Mouse (Mus musculus): ENCODE measurements around the gene Mcam.

Mcam gene

DNA sequence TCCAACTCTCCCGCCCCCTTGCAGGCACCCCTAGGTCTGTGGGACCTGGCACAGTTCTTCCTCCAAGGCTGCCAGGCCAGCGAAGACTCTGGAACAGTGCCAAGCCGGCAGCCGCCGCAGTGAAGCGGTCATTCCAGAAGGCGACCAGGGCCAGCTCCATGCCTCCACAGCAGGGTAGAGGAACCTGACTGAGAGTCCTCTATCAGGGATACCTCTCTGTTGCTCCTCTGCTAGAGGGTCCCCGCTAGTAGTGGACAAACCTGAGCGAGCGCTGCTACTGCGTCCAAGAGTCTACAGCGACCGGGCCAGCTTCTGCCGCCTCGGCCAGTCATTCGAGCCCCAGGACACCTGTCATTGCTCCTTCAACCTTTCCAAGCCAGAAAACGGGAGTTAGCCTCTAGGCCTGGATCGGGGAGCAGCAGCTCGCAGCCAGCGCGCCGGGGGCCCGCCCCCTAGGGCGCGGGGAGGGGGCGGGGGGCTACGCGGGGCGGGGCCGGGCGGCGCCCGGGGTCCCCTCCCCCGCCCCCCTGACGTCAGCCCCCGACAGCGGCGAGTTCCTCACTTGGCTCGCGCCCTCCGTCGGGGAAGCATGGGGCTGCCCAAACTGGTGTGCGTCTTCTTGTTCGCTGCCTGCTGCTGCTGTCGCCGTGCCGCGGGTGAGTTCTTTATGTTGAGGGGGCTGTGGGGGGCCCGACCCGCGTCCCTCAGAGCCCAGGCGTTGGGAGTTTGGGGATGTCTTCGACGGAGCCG, at the start of gene Mcam:
Gene Mcam, plus strand, starts transcription at position 369 of the 750 bp plus-strand sequence.
- DNase-seq, result peak; percentile 88

DNA sequence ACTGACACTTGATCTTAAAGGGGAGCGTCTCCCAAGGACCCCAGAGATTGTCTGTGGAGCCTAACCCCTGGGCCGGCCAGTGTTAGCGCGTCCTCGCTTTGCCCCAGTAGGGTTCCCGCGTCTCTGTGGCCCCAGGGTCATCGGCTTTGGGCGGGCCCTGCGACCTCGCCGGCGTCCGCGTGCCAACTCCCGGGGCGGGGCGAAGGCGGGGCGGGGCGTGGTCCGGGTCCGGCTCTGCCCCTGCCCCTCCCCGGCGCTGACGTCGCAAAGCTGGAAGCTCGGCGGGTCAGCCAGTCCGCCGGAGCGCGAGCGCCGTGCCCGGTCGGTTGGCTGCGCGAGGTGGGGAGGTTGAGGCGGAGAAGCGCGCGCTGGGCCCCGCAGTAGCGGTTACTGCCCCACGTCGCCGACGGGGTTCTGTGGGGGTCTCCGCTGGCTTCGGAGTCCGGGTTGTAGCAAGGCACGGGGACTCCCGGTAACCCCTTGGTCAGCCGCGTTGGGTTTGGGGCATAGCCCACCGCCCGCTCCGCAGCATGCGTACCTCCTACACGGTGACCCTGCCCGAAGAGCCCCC, 49.5 kb upstream of the Mcam start:
- peak; percentile 94 for DNase-seq

DNA sequence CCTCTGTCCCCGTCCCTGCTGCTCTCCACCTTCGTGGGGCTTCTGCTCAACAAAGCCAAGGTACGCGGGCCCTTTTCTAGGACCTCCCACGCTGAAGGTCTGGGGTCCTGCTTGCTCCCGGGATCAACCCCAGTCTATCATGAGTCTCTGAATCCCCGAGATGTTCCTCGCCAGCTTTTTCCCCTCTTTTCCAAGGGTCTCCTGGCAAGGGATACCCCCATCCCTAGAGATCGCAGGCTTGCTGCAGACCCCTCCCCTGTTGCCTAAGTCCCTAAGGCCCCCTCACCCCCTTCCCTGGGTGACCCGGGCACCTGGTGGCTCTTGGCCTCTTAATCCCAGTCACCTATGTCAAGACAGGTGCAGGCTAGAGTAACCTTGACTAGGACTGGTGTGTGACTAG, 49.0 kb upstream of the Mcam start:
- DNase-seq, result peak; percentile 81

DNA sequence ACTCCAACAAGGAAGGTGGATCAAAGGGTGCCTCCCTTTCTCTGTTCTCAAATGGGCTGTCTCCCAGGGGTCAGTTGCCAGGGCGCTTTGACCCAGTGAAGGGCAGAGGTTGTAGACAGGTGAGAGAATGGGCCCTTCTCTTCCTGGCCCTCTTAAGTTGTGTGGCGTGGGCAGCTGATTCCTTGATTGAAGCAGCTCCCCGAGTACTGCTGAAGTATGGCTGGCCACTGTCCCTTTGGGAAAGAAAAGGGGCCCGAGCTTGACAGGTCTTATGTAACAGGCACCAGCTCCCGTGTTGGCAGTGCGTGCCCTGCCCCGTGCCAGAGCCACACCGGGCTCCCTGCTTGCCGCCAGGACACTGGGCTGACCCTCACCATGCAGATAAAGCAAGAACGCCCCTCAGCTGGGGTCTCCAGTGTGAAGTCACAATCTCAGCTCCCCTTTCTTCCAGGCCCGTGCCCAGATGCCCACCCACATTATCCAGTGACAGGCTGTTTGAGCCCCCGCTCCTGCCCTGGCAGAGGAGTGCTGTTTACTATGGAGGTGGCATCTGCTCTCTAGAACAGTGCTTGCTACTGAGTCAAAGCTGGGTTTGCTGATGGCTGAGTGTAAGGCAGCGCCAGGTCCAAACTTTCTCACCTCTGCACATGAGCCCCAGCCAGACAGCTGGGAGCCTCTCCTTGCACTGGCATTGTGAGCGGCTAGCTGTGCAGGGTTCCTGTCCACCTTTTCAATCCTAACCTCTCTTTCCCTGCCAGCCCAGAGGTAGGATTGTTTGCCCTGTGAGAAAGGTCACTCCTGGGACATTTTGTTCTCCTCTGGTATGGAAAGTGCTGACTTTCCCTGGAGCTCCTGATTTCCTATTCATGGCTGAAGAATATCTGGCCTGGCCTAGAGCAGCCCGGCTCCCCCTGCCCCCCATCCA, 48.3 kb upstream of the Mcam start:
- peak; percentile 97 for DNase-seq

DNA sequence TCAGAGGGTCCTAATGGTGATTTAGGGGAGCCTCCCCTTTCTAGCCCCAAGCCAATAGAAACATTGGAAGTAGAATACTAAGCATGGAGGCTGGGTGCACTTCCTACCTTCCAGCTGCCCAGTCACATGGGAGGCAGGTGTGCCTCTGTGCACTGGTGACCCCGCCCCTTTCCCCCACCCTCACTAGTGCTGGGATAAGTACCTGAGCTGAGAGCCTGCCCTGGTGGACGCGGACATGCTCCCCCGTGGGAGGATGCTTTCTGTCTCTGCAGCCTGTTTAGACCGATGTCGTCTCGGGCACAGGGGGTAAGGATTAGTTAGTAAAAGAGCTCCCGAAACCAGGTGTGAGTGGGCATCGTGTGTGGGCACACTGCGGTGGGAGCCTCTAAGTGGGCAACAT, 47.3 kb upstream of the Mcam start:
- DNase-seq, result peak; percentile 61

DNA sequence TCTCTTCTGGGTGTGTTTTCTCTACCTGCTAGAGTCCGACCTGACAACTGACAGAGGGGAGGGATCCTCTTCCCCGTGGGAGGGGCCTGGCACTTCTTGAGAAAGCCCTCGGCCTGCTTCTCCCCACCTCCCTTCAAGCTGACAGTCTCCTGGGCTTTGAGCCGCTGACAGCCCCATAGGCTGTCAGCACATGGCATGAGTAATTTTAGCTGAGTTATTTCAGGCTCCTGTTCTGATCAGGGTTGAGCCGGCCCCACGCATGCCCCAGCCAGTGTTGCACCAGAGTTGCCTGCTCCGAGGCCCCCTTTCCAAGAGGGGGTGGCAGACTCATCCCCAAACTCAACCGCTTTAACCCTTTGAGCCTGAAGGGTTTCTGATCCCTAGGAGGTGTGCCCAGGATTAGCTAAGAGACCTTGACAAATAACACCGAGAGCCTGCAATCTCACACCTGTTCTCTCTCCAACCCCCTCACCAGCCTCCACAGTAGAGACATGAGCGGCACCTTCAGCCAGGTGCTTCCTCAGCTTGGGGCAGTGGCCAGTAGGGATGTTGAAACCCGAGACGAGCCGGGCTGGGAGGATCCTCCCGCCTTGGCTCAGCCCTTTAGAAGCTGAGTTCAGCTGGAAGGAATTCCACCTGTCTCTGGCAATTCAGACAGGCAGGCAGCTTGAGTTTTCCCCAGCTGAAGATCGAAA, 46.4 kb upstream of the Mcam start:
- peak; percentile 72 for DNase-seq

DNA sequence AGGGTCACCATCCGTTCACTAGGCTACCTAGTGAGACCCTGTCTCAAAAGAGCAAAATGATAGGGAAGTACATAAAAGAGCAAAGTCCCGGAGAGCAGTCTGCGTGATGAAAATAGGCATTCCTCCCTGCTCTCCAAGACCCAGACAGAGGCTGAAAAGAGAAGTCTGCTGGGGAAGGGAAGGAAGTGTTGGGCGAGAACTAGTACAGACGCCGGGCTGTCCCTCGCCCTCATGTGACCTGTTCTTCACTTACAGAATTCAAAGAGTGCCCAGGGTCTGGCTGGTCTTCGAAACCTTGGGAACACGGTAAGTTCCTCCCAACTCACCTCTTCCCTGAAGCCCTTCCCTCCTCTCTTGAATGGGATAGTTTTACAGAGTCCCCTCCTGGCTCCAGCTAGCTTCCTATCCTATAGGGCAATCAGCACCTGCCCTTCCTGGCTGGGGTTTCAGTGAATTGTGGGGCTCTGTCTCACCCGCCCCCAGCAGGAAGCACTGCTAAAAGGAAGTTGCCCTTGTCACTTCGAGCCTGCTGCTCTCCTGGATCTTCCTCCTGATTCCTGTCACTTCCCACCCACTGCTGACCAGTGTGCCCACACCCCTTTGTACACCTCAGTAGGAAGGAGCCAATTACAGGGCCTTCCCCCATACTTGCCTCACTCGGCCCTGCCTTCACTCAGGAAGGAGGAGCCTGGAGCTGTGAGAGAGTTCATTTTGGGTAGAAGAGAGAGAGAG, 45.2 kb upstream of the Mcam start:
- DNase-seq, result no peak

DNA sequence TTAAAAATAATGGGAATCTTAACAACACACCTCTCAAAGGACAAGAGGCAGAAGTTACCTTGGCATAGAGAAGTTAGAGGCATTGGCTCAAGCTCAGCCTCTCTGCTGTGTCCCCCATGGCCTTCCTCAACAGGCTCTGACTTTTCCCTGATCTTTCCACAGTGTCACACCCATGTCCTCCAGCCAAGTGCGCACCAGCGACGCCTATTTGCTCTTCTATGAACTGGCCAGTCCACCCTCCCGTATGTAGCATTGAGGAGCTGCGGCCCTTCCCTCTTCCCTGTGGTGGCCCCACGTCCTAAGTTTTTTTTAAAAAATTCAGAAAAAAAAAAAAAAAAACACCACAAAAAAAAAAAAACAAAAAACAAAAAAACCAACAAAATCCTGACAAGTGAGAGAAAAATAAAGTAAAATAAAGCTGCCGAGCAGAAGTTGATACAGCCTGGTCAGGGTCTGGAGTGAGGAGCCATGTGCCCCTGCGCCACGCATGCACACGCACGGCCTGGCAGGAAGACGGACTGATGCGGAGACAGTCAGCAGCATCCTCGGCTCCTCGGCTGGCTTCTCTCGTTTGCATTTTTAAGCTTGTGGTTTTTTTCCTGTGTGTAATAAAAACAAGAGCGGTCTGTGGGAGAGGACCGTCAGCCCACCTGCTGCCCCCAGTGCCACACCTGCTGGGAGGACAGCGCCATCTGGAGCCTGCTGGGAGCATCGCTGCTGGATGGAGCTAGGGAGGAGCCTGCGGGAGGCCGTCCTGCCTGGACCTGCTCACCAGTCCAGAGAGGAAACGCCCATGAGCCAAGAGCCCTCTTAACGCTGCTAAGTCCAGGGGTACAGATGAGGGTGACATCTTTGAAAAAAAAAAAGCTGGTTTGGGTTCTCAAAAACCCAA, 40.4 kb upstream of the Mcam start:
- DNase-seq, result peak; percentile 89

DNA sequence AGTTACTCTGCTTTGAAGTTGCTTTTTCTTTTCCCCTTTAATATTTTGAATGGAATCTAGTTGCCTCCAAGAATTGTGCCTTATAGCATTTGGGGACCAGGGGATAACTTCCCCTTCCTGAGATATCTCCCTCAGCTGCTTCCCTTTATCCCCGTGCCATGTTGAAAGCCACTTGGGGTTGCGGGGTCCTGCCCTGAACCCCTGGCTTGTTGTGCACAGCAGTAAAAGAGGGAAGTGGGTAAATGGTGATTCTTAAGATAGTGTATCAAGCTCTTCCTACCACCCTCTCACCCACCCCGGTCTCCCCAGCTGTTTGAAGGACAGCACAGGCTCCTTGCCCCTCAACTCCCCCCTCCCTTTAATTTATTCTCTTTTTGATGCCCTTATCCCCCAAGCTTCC, 39.5 kb upstream of the Mcam start:
- DNase-seq, result peak; percentile 37

DNA sequence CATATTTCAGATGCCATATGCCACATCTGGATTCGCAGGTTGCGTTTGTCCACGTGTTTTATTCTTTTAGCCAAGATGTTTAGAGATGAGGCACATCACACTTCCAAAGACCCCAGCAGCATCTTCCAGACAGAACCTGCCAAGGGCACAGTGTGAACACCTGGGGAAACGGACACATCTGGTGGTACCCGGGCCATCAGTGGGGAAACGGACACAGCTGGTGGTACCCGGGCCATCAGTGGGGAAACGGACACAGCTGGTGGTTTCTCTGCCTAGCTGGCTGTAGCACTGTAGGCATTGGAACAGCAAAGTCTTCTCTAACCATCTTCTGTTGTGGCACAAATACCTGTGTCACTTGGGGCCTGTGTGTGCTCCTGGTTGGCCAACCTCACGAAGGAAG, 38.5 kb upstream of the Mcam start:
- DNase-seq, result peak; percentile 45

DNA sequence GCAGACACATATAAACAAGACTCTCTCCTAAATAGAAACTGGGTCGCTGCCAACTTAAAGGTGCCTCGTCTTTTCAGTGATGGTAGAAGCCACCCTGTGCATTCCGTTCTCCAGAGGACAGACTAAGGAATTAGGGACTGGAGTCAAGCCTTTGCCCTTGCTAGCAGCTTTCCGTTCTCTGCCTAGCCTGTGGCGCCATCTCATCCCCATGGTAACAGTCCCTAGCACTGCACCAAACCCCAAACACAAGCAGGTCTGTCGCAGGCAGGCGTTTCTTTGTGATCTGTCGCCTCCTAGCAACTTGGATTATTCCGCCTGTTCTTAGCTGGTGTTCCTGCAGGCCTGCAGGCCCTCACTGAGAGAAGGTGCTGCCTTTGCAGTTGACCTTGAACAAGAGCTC, 37.7 kb upstream of the Mcam start:
- DNase-seq, result peak; percentile 55

DNA sequence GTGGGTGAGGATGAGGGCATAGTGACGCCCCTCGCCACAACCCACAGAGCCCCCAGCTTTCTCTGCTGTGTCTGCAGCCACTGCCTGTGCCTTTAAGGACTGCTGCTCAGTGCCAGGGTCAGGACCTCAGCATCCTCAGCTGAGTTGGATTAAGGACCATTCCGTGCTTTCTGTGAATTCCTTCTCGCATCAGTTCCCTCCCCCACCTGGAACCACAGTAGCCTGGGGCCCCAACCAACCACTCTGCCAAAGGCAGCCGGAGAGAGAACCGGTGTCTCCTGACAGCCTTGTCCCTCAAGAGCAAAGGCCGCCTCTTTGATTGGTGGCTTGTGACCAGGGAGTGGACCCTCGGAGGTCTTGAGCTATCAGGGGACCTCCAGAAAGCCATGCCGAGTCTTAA, 32.8 kb upstream of the Mcam start, which contains the start of gene Mfrp:
Gene Mfrp, plus strand, starts transcription at position 240 of the 400 bp plus-strand sequence.
- no peak for DNase-seq

DNA sequence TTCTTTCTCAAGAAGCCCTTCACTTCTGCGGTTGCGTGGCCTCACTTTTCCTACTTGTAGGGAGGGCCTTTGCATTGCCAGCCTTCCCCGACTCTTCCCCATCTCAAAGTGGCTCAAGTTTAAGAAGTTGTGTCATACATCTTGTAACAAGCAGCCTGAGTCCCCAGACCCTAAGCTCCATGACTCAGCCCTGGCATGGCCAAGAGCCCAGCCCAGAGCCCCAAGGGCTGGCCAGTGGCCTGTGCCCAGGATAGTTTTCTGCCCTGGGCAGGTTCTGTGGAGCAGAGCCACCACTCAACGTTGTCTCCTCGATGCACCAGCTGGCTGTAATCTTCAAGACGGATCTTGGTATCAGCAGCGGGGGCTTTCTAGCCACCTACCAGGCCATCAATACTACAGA, 29.4 kb upstream of the Mcam start:
- DNase-seq, result no peak

DNA sequence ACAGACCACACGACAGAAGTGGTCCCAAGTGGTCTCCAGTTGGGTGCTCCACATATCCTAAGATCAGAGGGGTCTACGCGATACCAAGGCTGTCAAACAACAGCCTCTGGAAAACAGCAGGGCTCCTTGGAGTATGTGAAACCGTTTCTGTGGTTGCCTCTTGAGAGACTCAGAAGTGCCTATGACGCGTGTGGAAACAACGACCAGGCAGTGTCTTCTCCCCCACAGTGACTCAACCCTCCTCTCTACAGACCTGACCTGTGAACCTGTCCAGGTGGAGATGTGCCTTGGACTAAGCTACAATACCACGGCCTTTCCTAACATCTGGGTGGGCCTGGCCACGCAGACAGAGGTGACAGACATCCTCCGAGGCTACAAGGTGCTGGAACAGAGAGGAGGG, 28.5 kb upstream of the Mcam start:
- DNase-seq, result peak; percentile 40

DNA sequence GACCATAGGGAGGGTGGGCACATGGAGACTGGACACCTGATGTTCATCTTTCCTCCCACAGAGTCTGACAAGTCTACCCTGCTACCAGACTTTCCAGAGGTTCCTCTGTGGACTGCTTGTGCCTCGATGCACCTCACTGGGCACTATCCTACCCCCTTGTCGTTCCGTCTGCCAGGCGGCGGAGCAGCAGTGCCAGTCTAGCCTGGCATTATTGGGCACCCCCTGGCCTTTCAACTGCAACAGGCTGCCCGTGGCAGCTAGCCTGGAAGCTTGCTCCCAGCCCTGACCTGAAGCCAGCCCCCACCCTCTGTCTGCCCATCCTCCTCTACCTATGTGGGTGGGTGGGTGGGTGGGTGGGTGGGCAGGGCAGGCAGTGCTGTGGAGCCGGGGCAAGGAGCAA, 28.1 kb upstream of the Mcam start:
- DNase-seq, result peak; percentile 41

DNA sequence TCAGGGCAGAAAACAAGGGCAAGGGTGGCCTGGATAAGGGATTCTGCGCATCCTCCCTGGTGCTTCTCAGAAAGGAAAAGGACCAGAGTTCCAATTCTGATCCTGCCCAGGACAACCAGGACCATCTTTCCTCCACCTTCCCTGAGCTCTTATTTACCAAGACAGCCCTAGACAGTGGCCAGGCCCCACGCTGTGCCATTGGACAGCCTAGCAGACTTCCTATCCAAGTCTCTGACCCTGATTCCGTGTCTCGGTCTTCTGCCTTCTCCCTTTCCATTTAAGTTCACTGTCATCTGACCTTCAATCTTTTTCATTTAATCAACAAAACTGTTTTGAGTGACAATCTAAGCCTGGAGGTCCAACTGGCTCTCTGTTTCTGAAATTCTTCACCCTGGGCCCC, 27.7 kb upstream of the Mcam start:
- peak; percentile 61 for DNase-seq

DNA sequence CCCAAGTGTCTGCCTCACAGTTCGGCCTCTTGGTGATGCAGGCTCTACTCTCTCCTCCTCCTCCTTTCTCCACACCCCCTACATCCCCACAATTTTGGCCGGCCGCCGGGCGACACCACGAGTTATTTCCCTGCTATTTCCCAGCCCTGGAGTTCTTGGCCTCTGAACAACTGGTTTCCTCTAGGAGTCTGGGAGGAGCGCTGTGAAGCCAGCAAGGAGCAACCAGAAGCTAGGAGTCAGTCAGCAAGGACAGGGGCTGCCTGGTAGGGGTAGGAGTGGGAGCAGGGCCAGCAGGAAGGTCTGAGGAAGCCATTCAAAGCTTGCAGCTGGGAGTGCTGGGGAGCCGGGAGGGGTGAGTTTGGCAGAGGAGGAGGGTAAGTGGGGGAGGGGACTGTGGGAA, 27.2 kb upstream of the Mcam start, which contains the start of gene C1qtnf5:
Gene C1qtnf5, plus strand, starts transcription at position 136 of the 400 bp plus-strand sequence.
- peak; percentile 72 for DNase-seq

DNA sequence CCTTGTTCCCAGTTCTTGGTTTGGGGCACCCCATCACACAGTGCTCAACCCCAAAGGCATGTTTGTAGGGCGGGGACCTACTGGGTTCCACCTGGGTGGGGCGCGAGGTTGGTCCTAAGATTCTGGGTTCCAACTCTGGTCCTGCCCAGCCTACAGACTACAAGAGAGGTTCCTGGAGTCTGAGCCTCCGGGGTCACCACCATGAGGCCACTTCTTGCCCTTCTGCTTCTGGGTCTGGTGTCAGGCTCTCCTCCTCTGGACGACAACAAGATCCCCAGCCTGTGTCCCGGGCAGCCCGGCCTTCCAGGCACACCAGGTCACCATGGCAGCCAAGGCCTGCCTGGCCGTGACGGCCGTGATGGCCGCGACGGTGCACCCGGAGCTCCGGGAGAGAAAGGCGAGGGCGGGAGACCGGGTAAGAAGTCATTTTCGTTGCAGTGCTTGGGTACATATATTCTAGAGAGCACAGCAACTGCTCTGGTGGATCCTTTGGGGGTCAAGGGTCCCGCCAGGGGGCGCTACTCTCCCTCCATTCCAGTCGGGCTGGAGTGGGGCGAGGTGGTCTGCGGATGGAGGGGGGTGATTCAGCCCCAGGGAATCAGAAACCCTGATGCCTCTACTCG, 26.6 kb upstream of the Mcam start:
- peak; percentile 64 for DNase-seq

DNA sequence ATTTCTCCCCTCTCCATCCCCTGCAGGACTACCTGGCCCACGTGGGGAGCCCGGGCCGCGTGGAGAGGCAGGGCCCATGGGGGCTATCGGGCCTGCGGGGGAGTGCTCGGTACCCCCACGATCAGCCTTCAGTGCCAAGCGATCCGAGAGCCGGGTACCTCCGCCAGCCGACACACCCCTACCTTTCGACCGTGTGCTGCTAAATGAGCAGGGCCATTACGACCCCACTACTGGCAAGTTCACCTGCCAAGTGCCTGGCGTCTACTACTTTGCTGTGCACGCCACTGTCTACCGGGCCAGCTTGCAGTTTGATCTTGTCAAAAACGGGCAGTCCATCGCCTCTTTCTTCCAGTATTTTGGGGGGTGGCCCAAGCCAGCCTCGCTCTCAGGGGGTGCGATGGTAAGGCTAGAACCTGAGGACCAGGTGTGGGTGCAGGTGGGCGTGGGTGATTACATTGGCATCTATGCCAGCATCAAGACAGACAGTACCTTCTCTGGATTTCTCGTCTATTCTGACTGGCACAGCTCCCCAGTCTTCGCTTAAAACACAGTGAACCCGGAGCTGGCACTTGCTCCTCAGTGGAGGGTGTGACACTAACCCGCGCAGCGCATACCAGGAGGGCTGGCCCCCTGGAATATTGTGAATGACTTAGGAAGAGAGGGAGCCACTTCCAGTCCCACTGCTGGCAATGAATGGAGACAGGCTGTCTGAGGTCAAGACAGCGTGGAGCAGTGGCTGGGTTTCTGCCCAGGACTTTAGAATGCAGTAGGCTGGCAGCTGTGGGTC, 25.8 kb upstream of the Mcam start:
- DNase-seq, result peak; percentile 51
